Mouse (Mus musculus) limb, embryonic 11.5 days (tissue): ENCODE measurements at regions not wholly inside any gene's neighbourhood (a gene's known extent, or its start where the extent isn't known, plus 50 kb on each side); places are given as distances from the start of the nearest gene placed in this dataset.

Experiments used
- ATAC-seq: fragments of 200-750 bp; cut with Nextera tagmentation; 2 replicates; pipeline ENCODE4 v1.8.0; 2017; ENCODE audit warnings: low read depth; ENCODE audit not compliant: insufficient number of reproducible peaks, low FRiP score, low TSS enrichment
- DNase-seq: peaks from one replicate; pipeline ENCODE4 v3.0.0-alpha.2; 2015; ENCODE audit warnings: low spot score
- H3K27ac ChIP-seq: fragments of 300-500 bp; sonication (generic); replicated peaks from 2 replicates; pipeline ENCODE4 v1.5.1; 2014; ENCODE audit warnings: low read depth, mild to moderate bottlenecking, low read length
- H3K27me3 ChIP-seq: fragments of 300-500 bp; sonication (generic); 2 replicates; pipeline ENCODE4 v1.6.1; 2014; ENCODE audit warnings: mild to moderate bottlenecking, low read length, mixed read lengths; ENCODE audit not compliant: control insufficient read depth, insufficient read depth
- H3K36me3 ChIP-seq: fragments of 300-500 bp; sonication (generic); 2 replicates; pipeline ENCODE4 v1.6.1; 2014; ENCODE audit warnings: mild to moderate bottlenecking, low read length, moderate library complexity, mixed read lengths; ENCODE audit not compliant: control insufficient read depth, insufficient read depth
- H3K4me1 ChIP-seq: fragments of 300-500 bp; sonication (generic); 2 replicates; pipeline ENCODE4 v1.6.1; 2014; ENCODE audit warnings: low read length, mixed read lengths; ENCODE audit not compliant: control insufficient read depth, insufficient read depth
- H3K4me2 ChIP-seq: fragments of 300-500 bp; sonication (generic); 2 replicates; pipeline ENCODE4 v1.6.1; 2014; ENCODE audit warnings: low read depth, mild to moderate bottlenecking, moderate library complexity; ENCODE audit not compliant: severe bottlenecking
- H3K4me3 ChIP-seq: fragments of 300-500 bp; sonication (generic); 2 replicates; pipeline ENCODE4 v1.5.1; 2014; ENCODE audit warnings: low read depth, low read length
- H3K9ac ChIP-seq: fragments of 300-500 bp; sonication (generic); 2 replicates; pipeline ENCODE4 v1.6.1; 2014; ENCODE audit warnings: mild to moderate bottlenecking, low read length
- H3K9me3 ChIP-seq: fragments of 300-500 bp; sonication (generic); 2 replicates; pipeline ENCODE4 v1.6.1; 2016; ENCODE audit warnings: low read length; ENCODE audit not compliant: control insufficient read depth
- WGBS: fragments of 180-500 bp; shearing (Covaris S2); extraction: QIAGEN DNeasy Blood & Tissue Kit; methylation state at CpG from one replicate; pipeline ENCODE4 v1.1.7; 2014; 5-methylcytosine and 5-hydroxymethylcytosine counted together

GRCm38 (mm10) chr3:51024655-51025054 lies 199.6 kb upstream of the Noct start:
- WGBS = 8% methylated on average over 6 of the region's 6 CpGs
- H3K4me2 ChIP-seq = no peak overlapping the region
- ATAC-seq (no peak), DNase-seq (peak; percentile 36)
- H3K9me3 ChIP-seq = no peaks in the 10 kb centered on the region
- no peaks in the 10 kb centered on the region for H3K36me3 ChIP-seq
- no peak overlapping the region for H3K9ac ChIP-seq
- no peak overlapping the region for H3K27ac ChIP-seq
- no peak overlapping the region for H3K4me3 ChIP-seq
- no peaks in the 10 kb centered on the region for H3K27me3 ChIP-seq
- H3K4me1 ChIP-seq = no peaks in the 10 kb centered on the region; the same call in 1 of the 2 replicates

- no peak overlapping the region for H3K4me2 ChIP-seq
- H3K4me1 ChIP-seq = no peaks in the 10 kb centered on the region
- H3K27ac ChIP-seq = no peak overlapping the region
- H3K9ac ChIP-seq = no peak overlapping the region
- H3K27me3 ChIP-seq = no peaks in the 10 kb centered on the region
- no peaks in the 10 kb centered on the region for H3K9me3 ChIP-seq
- peak; percentile 62; the same call in 1 of the 2 replicates for ATAC-seq
- no peak overlapping the region for H3K4me3 ChIP-seq
- 37% methylated on average over 8 of the region's 8 CpGs for WGBS
- H3K36me3 ChIP-seq = no peaks in the 10 kb centered on the region
- DNase-seq = peak; percentile 33
These were observed 192.4 kb upstream of the Noct start for GRCm38 (mm10) chr3:51031821-51032220.

GRCm38 (mm10) chr3:51033292-51033691 lies 191.0 kb upstream of the Noct start:
- ATAC-seq (no peak), DNase-seq (no peak)
- H3K4me3 ChIP-seq = no peak overlapping the region
- no peaks in the 10 kb centered on the region for H3K4me1 ChIP-seq
- WGBS = 88% methylated on average over 2 of the region's 2 CpGs
- H3K4me2 ChIP-seq = no peak overlapping the region
- H3K27ac ChIP-seq = no peak overlapping the region
- H3K9me3 ChIP-seq = no peaks in the 10 kb centered on the region
- H3K36me3 ChIP-seq = no peaks in the 10 kb centered on the region
- no peak overlapping the region for H3K9ac ChIP-seq
- no peaks in the 10 kb centered on the region for H3K27me3 ChIP-seq

GRCm38 (mm10) chr3:51036700-51037306 lies 187.4 kb upstream of the Noct start:
- Histone ChIP-seq H3K4me3 (no peak overlapping the region), H3K27ac (no peak overlapping the region), H3K9me3 (no peaks in the 10 kb centered on the region), H3K4me1 (no peaks in the 10 kb centered on the region), H3K9ac (no peak overlapping the region), H3K27me3 (no peaks in the 10 kb centered on the region), H3K4me2 (no peak overlapping the region), H3K36me3 (no peaks in the 10 kb centered on the region)
- DNase-seq = no peak
- ATAC-seq = no peak
- WGBS = 51% methylated on average over 17 of the region's 17 CpGs

GRCm38 (mm10) chr3:51042223-51042846 lies 181.9 kb upstream of the Noct start:
- 0 out of 2 replicates have a peak overlapping the region, but pooled peaks have one; percentile 21 for H3K27ac ChIP-seq
- no peak for ATAC-seq
- no peaks in the 10 kb centered on the region for H3K27me3 ChIP-seq
- H3K4me1 ChIP-seq = 0 out of 2 replicates have a peak, but pooled peaks cover 4% of the 10 kb centered on the region
- H3K9me3 ChIP-seq = no peaks in the 10 kb centered on the region
- DNase-seq = no peak
- H3K4me3 ChIP-seq = no peak overlapping the region
- 84% methylated on average over 17 of the region's 17 CpGs for WGBS
- H3K36me3 ChIP-seq = no peaks in the 10 kb centered on the region
- H3K9ac ChIP-seq = no peak overlapping the region
- H3K4me2 ChIP-seq = no peak overlapping the region

- H3K4me1 ChIP-seq = no peaks in the 10 kb centered on the region
- H3K36me3 ChIP-seq = no peaks in the 10 kb centered on the region
- 92% methylated on average over 3 of the region's 3 CpGs for WGBS
- no peak overlapping the region for H3K4me2 ChIP-seq
- no peaks in the 10 kb centered on the region for H3K27me3 ChIP-seq
- H3K27ac ChIP-seq = no peak overlapping the region
- no peak overlapping the region for H3K9ac ChIP-seq
- DNase-seq (no peak), ATAC-seq (no peak)
- H3K9me3 ChIP-seq = 0 out of 2 replicates have a peak, but pooled peaks cover 3% of the 10 kb centered on the region
- no peak overlapping the region for H3K4me3 ChIP-seq
These were observed 175.5 kb upstream of the Noct start for GRCm38 (mm10) chr3:51048739-51049138.

GRCm38 (mm10) chr3:51050156-51050555 lies 174.1 kb upstream of the Noct start:
- Histone ChIP-seq H3K9me3 (0 out of 2 replicates have a peak, but pooled peaks cover 3% of the 10 kb centered on the region), H3K4me3 (no peak overlapping the region), H3K36me3 (no peaks in the 10 kb centered on the region), H3K27me3 (no peaks in the 10 kb centered on the region), H3K4me2 (no peak overlapping the region), H3K27ac (no peak overlapping the region), H3K9ac (no peak overlapping the region), H3K4me1 (no peaks in the 10 kb centered on the region)
- DNase-seq (no peak), ATAC-seq (no peak)
- WGBS = 93% methylated on average over 1 of the region's 1 CpGs

- Histone ChIP-seq H3K27me3 (no peaks in the 10 kb centered on the region), H3K4me2 (no peak overlapping the region), H3K9me3 (0 out of 2 replicates have a peak, but pooled peaks cover 1% of the 10 kb centered on the region), H3K4me1 (no peaks in the 10 kb centered on the region), H3K27ac (no peak overlapping the region), H3K36me3 (no peaks in the 10 kb centered on the region), H3K4me3 (no peak overlapping the region), H3K9ac (no peak overlapping the region)
- WGBS = 72% methylated on average over 8 of the region's 8 CpGs
- DNase-seq (no peak), ATAC-seq (no peak)
These were observed 169.2 kb upstream of the Noct start for GRCm38 (mm10) chr3:51055004-51055403.
